Mouse (Mus musculus) lung, postnatal 25 days (tissue): ENCODE results near the gene Dpp8.
"Not testable (repeated sequence)": the region's sequence is repeated elsewhere in the genome, so short reads cannot be mapped to it uniquely, and the experiment has no call there.

Source experiments
- DNase-seq: peaks from one replicate; pipeline ENCODE4 v3.0.0; 2022; ENCODE audit warnings: low spot score

The Dpp8 gene

GRCm38 (mm10) chr9:65021887-65022579, 10.2 kb upstream of the Dpp8 start:
- no peak for DNase-seq

- DNase-seq = no peak
These were observed 9.6 kb upstream of the Dpp8 start for GRCm38 (mm10) chr9:65022580-65023135.

GRCm38 (mm10) chr9:65023447-65023846, 8.8 kb upstream of the Dpp8 start:
- DNase-seq = no peak

DNA sequence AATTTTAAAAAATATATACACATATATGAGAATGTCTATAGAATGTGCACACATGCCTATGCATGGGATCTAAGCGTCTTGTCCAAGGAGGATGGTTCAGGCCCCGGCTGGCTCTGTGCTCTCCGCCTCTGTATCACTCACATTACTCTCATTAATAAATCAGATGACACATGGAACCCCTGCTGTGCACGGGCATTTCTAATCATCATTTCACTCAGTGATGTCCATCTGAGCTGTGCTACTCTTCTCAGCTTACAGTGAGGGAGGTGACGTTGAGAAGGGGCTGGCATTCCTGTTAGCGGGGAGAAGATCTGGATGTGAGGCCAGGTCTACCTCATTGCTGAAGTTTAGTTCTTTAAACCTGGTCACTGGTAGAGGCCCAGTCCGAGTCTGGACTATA, 5.0 kb upstream of the Dpp8 start:
- DNase-seq = no peak

- DNase-seq = no peak
These were observed 3.9 kb upstream of the Dpp8 start for GRCm38 (mm10) chr9:65028313-65028712.

DNA sequence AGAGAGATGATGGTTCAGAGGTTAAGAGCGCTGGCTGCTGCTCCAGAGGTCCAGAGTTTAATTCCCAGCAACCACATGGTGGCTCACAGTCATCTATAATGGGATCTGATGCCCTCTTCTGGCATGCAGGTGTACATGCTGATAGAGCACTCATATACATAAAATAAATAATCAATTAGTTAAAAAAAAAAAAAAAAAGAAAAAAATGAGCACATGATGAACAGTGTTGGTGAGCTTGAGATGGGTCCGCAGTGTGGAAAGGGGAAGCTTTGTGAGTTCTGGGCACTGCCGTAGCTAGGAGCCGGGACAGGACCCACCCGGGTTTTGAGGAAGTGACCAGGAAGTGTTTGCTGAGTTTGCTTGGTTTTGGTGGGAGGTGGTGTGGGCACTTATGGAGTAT, 859 bp upstream of the Dpp8 start:
- peak; percentile 33 for DNase-seq

- no peak for DNase-seq
These were observed 333 bp upstream of the Dpp8 start for GRCm38 (mm10) chr9:65031894-65032268.

DNA sequence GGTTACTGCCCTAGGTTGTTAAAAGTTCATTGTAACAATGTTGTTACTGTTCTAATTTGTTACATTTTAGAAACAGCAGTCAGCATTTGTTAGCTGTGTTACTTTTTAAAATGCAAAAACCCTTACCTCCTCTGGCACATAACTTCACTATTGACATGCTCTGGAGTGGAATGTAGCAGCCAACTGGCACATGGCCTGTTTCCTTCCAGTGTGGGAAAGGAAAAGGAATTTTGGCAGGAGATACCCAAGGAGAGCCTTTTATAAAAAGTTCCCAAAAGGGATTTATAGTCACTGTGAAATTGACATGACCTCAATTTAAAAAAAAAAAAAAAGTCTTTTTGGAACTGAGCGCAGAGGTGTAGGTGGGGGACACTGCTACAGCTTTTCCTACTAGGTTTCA, 4.2 kb downstream of the Dpp8 start:
- peak; percentile 83 for DNase-seq

DNA sequence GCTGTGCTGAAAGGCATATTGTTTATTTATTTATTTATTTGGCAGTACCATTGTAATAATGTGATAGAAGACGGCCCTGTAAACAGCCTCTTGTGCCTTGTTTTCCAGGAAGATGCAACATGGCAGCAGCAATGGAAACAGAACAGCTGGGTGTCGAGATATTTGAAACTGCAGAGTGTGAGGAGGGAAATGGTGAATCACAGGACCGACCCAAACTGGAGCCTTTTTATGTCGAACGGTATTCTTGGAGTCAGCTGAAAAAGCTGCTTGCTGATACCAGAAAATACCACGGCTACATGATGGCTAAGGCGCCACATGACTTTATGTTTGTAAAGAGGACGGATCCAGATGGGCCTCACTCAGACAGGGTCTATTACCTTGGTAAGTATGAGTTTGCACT, 4.6 kb downstream of the Dpp8 start:
- DNase-seq = no peak

- no peak for DNase-seq
These were observed 9.2 kb downstream of the Dpp8 start for GRCm38 (mm10) chr9:65041430-65041829.

DNA sequence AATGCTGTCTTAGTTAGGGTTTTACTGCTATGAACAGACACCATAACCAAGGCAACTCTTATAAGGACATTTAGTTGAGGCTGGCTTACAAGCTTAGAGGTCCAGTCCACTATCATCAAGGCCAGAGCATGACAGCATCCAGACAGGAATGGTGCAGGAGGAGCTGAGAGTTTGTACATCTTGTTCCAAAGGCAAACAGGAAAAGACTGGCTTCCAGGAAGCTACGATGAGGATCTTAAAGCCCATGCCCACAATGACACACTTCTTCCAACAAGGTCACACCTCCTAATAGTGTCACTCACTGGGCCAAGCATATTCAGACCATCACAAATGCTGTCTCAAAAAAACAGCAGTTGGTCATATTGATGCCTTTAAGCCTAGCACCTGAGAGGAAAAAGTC, 14.8 kb downstream of the Dpp8 start:
- DNase-seq = peak; percentile 35

- DNase-seq = no peak
These were observed 17.2 kb downstream of the Dpp8 start for GRCm38 (mm10) chr9:65049422-65049821.

GRCm38 (mm10) chr9:65050981-65051380, 18.8 kb downstream of the Dpp8 start:
- no peak for DNase-seq

- DNase-seq = no peak
These were observed 32.0 kb downstream of the Dpp8 start for GRCm38 (mm10) chr9:65064251-65064650.

DNA sequence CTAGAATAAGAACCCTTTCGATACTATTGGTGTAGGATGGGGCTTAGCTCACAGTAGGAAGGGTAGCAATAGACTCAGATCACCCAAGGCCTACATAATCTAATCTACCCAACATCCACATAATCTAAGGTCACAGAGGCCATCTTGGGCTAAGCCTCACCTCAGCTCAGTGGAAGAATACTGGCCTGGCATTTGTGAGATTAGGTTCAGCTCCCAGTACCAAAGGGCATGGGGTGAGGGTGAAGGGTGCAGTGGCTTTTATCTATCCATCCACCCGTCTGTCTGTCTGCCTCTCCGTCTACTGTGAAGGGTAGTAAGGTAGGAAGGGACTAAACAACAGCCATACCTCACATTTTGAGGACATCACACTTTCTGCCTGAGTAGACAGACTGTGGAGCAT, 38.4 kb downstream of the Dpp8 start:
- DNase-seq = no peak

DNA sequence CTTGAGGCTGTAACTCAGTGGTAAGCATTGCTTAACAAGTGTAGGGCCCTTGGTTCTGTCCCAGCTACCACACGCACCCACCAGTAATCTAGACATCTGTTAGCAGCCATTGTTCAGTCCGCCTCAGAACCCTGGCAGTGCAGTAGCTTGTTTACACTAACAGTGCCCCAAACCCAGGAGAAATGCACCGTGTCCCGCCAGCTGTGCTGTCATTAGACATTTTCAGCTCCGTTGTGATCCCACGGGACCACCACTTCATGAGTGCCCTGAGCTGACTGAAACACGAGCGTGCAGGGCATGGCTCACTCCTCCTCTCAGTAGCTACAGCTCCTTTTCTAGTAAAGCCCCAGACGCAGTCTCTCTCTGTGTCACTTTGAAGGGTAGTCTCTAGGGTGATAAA, 41.3 kb downstream of the Dpp8 start:
- DNase-seq = no peak

GRCm38 (mm10) chr9:65074251-65074650, 42.0 kb downstream of the Dpp8 start:
- no peak for DNase-seq

- DNase-seq = peak; percentile 34
These were observed 42.8 kb downstream of the Dpp8 start for GRCm38 (mm10) chr9:65074855-65075493.

GRCm38 (mm10) chr9:65077536-65077935, 45.3 kb downstream of the Dpp8 start:
- DNase-seq = no peak

DNA sequence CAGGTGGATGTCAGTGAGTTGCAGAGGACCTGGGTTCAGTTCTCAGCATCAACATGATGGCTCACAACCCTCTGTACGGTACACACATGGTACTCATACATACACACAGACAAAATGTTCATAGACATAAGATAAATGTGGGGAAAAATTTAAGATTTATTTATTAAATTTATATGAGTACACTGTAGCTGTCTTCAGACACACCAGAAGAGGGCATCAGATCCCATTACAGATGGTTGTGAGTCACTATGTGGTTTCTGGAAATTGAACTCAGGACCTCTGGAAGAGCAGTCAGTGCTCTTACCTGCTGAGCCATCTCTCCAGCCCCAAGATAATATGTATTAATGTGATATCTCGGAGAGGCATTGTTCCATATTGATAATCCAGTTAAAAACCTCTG, 47.9 kb downstream of the Dpp8 start:
- DNase-seq = not testable (repeated sequence)

DNA sequence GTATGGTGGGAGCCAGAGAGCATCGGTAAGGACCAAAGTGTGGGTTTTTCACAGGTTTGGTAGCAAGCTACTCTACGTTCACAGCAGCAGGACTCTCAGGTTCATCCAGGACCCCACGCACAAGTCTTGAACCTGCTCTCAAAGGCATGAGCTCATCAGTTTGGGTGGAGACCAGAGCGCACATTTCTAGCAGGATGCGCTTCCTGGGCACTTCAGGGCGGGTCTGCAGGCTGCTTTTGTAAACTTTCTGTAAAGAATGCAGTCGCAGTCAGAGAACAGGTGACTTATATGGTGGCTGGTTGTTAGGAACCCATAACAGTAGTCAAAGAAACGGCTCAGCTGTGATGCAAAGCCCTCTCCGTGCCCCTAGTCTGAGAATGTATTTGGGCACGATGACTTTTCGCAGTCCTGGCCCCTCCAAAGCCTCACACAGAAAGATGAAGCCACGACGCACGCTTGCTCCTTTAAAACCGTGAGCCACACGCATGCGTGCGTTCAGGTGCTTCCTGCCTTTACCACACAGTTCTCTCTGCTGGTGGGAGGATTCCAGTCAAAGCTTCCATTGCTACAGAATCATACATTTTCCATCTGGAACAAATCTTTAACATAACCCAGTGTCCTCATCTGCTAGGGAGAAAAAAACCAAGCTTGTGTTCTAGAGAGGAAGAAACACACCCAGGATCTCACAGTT, 51.0 kb downstream of the Dpp8 start:
- DNase-seq = no peak

DNA sequence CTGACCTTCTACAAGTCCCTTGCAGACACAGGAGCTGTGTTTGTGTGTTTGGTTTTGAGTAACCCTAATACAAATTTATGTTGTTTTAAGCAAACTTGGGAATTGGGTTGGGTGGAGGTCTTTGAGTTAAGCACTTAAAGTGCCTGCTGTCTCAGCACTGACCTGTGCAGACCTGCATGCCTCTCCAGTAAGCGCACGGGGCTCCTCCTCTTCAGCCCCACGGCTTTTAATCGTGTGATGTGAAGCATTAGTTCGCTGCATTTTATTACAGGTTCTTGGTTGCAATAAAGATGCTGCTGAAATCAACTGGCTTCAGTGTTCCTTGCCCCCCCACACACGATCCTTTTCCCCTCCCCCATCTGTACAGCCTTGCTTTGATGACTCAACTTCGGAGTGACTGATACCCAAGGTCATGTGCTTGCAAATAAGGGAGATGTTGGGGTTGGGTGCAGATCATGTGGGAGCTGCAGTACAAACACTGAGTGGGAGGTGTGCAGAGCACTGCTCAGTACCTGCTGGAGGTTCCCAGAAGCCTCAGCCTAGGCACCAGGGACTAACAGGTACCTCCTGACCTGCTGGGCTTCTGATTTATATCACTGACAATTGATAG, 52.1 kb downstream of the Dpp8 start:
- no peak for DNase-seq

- no peak for DNase-seq
These were observed 53.1 kb downstream of the Dpp8 start for GRCm38 (mm10) chr9:65085270-65085669.
